Mouse (Mus musculus) gastrocnemius, adult 2 months (tissue): ENCODE results near the gene Olfr419. TPM values are rescaled to one million over a fixed set of nuclear protein-coding genes. Genes with fewer than 3 reads are reported as not detected.

ENCODE experiments used
- DNase-seq: peaks from one replicate; pipeline ENCODE4 v3.0.0; 2022
- H3K27ac ChIP-seq: fragments of 200-600 bp; 2 replicates; pipeline ENCODE4 v1.8.1; 2022; ENCODE audit warnings: mild to moderate bottlenecking
- H3K4me3 ChIP-seq: fragments of 200-600 bp; 2 replicates; pipeline ENCODE4 v1.8.1; 2022; ENCODE audit warnings: mild to moderate bottlenecking, moderate library complexity
- CTCF ChIP-seq: fragments of 200-600 bp; IDR thresholded peaks from 2 replicates; pipeline ENCODE4 v1.8.1; 2022; ENCODE audit warnings: antibody characterized with exemption, mild to moderate bottlenecking, moderate library complexity
- intact Hi-C: fragments of 180-260 bp; cut with DNase I; formaldehyde crosslinking; loops from one replicate; pipeline ENCODE4 v1.15.1; 2025
- long read RNA-seq, 2 experiments: library from polyadenylated mRNA; stranded (forward); transcript quantifications; one replicate each; pipeline ENCODE4 v2.0.0; 2021
- total RNA-seq, 2 experiments: library from RNA; stranded (reverse); gene quantifications; 2 replicates each; pipeline ENCODE4 v1.2.3; 2021

The Olfr419 gene
- not detected for total RNA-seq
- long read RNA-seq, experiment 1 = 0 reads
- long read RNA-seq, experiment 2 = 0 reads

GRCm38 (mm10) chr1:174251961-174252360, at the start of gene Olfr419:
TSS of gene Olfr419 (minus strand) at chr1:174252061.
- intact Hi-C loops = no loop called here
- no peak for DNase-seq
- TF ChIP-seq CTCF = no peak
- Histone ChIP-seq H3K4me3 (no peak within 1 kb of the TSS), H3K27ac (no peak within 1 kb of the TSS)

GRCm38 (mm10) chr1:174270643-174271042, 18.8 kb upstream of the Olfr419 start:
- no peak for DNase-seq
- Histone ChIP-seq H3K27ac (no peak overlapping the region), H3K4me3 (no peak overlapping the region)
- intact Hi-C loops = no loop called here
- TF ChIP-seq CTCF = no peak

GRCm38 (mm10) chr1:174269162-174269561, 17.3 kb upstream of the Olfr419 start:
- TF ChIP-seq CTCF = no peak

GRCm38 (mm10) chr1:174267816-174268215, 16.0 kb upstream of the Olfr419 start:
- intact Hi-C loops = no loop called here
- DNase-seq = no peak
- TF ChIP-seq CTCF = no peak
- H3K4me3 ChIP-seq = no peak overlapping the region
- no peak overlapping the region for H3K27ac ChIP-seq

More at GRCm38 (mm10) chr1:174269162-174269561, 17.3 kb upstream of the Olfr419 start:
- H3K4me3 ChIP-seq = no peak overlapping the region
- intact Hi-C loops = no loop called here
- no peak overlapping the region for H3K27ac ChIP-seq
- no peak for DNase-seq

GRCm38 (mm10) chr1:174250376-174250775, 1.5 kb downstream of the Olfr419 start:
- TF ChIP-seq CTCF = no peak
- H3K4me3 ChIP-seq = no peak overlapping the region
- no peak overlapping the region for H3K27ac ChIP-seq
- no peak for DNase-seq
- intact Hi-C loops = no loop called here

- no peak for TF ChIP-seq CTCF
- H3K4me3 ChIP-seq = no peak overlapping the region
- intact Hi-C loops = no loop called here
- DNase-seq = no peak
- no peak overlapping the region for H3K27ac ChIP-seq
Observed at GRCm38 (mm10) chr1:174247170-174247569, 4.7 kb downstream of the Olfr419 start.

GRCm38 (mm10) chr1:174246080-174246479, 5.8 kb downstream of the Olfr419 start:
- intact Hi-C loops = no loop called here
- TF ChIP-seq CTCF = no peak
- no peak overlapping the region for H3K4me3 ChIP-seq
- no peak for DNase-seq
- no peak overlapping the region for H3K27ac ChIP-seq

GRCm38 (mm10) chr1:174244621-174245020, 7.2 kb downstream of the Olfr419 start:
- TF ChIP-seq CTCF = no peak
- intact Hi-C loops = no loop called here
- no peak for DNase-seq
- no peak overlapping the region for H3K27ac ChIP-seq
- H3K4me3 ChIP-seq = no peak overlapping the region

GRCm38 (mm10) chr1:174239916-174240315, 11.9 kb downstream of the Olfr419 start:
- no peak for DNase-seq
- H3K27ac ChIP-seq = no peak overlapping the region
- no peak overlapping the region for H3K4me3 ChIP-seq
- no peak for TF ChIP-seq CTCF
- intact Hi-C loops = no loop called here

GRCm38 (mm10) chr1:174216528-174217204, 35.2 kb downstream of the Olfr419 start:
- no peak for DNase-seq
- intact Hi-C loops = no loop called here
- no peak overlapping the region for H3K4me3 ChIP-seq
- no peak for TF ChIP-seq CTCF
- no peak overlapping the region for H3K27ac ChIP-seq

- no peak overlapping the region for H3K27ac ChIP-seq
- intact Hi-C loops = no loop called here
- no peak for DNase-seq
- H3K4me3 ChIP-seq = no peak overlapping the region
- TF ChIP-seq CTCF = no peak
Observed at GRCm38 (mm10) chr1:174215270-174216038, 36.4 kb downstream of the Olfr419 start.

GRCm38 (mm10) chr1:174212286-174212685, 39.6 kb downstream of the Olfr419 start:
- Histone ChIP-seq H3K4me3 (no peak overlapping the region), H3K27ac (no peak overlapping the region)
- intact Hi-C loops = no loop called here
- TF ChIP-seq CTCF = no peak
- DNase-seq = no peak

- intact Hi-C loops = no loop called here
- no peak for DNase-seq
- Histone ChIP-seq H3K4me3 (no peak overlapping the region), H3K27ac (no peak overlapping the region)
- TF ChIP-seq CTCF = no peak
Observed at GRCm38 (mm10) chr1:174204699-174205098, 47.2 kb downstream of the Olfr419 start.

Other genes with a start within 250 kb of the Olfr419 start
- gene Ifi205, start 220.3 kb downstream of the Olfr419 start, total RNA-seq = 10 to 100 TPM in 1 of 2 experiments, 1 to 10 TPM in 1; 8.0 to 11.2 TPM
- not detected for gene Olfr433, start 211.4 kb downstream of the Olfr419 start, total RNA-seq
- not detected for gene Olfr432, start 202.9 kb downstream of the Olfr419 start, total RNA-seq
- not detected for gene Olfr430, start 185.5 kb downstream of the Olfr419 start, total RNA-seq
- not detected for gene Olfr429, start 167.7 kb downstream of the Olfr419 start, total RNA-seq
- not detected for gene Olfr427, start 155.2 kb downstream of the Olfr419 start, total RNA-seq
- not detected for gene Olfr231, start 130.9 kb downstream of the Olfr419 start, total RNA-seq
- not detected for gene Olfr424, start 120.5 kb downstream of the Olfr419 start, total RNA-seq
- not detected for gene Olfr420, start 96.4 kb downstream of the Olfr419 start, total RNA-seq
- under 1 TPM; 0.03 to 0.06 TPM for gene Spta1, start 79.3 kb downstream of the Olfr419 start, total RNA-seq
- gene Mptx1, start 78.5 kb upstream of the Olfr419 start, total RNA-seq = not detected
- not detected for gene Olfr417, start 113.1 kb upstream of the Olfr419 start, total RNA-seq
- not detected for gene Olfr248, start 139.0 kb upstream of the Olfr419 start, total RNA-seq
- not detected for gene Olfr414, start 172.0 kb upstream of the Olfr419 start, total RNA-seq
- not detected for gene Olfr220, start 190.0 kb upstream of the Olfr419 start, total RNA-seq
- under 1 TPM; 0.26 to 0.28 TPM for gene Fmn2, start 249.8 kb upstream of the Olfr419 start, total RNA-seq